Mouse (Mus musculus) lung, embryonic 16.5 days (tissue): ENCODE data around the gene Magi1. TPM values are rescaled to one million over a fixed set of nuclear protein-coding genes. Genes with fewer than 3 reads are reported as not detected.

Experiments used
- ATAC-seq: fragments of 200-750 bp; cut with Nextera tagmentation; 2 replicates; pipeline ENCODE4 v1.8.0; 2017; ENCODE audit warnings: low read depth, mild to moderate bottlenecking, moderate library complexity
- H3K27ac ChIP-seq: fragments of 300-500 bp; sonication (generic); 2 replicates; pipeline ENCODE4 v1.5.1; 2014; ENCODE audit warnings: mild to moderate bottlenecking, control low read depth, low read length
- H3K27me3 ChIP-seq: fragments of 300-500 bp; sonication (generic); 2 replicates; pipeline ENCODE4 v1.6.1; 2014; ENCODE audit warnings: low read depth, low read length, mixed read lengths; ENCODE audit not compliant: control insufficient read depth, insufficient read depth
- H3K36me3 ChIP-seq: fragments of 300-500 bp; sonication (generic); 2 replicates; pipeline ENCODE4 v1.6.1; 2014; ENCODE audit warnings: low read length; ENCODE audit not compliant: control insufficient read depth, insufficient read depth
- H3K4me1 ChIP-seq: fragments of 300-500 bp; sonication (generic); replicated peaks from 2 replicates; pipeline ENCODE4 v1.6.1; 2014; ENCODE audit warnings: low read length, mixed read lengths; ENCODE audit not compliant: control insufficient read depth, insufficient read depth
- H3K4me2 ChIP-seq: fragments of 300-500 bp; sonication (generic); 2 replicates; pipeline ENCODE4 v1.6.1; 2014; ENCODE audit warnings: low read depth, low read length, control low read depth
- H3K4me3 ChIP-seq: fragments of 300-500 bp; sonication (generic); 2 replicates; pipeline ENCODE4 v1.5.1; 2014; ENCODE audit warnings: mild to moderate bottlenecking, low read length, control low read depth
- H3K9ac ChIP-seq: fragments of 300-500 bp; sonication (generic); 2 replicates; pipeline ENCODE4 v1.6.1; 2014; ENCODE audit warnings: low read length, control low read depth
- H3K9me3 ChIP-seq: fragments of 300-500 bp; sonication (generic); 2 replicates; pipeline ENCODE4 v1.6.1; 2016; ENCODE audit warnings: low read length; ENCODE audit not compliant: control insufficient read depth
- WGBS: fragments of 180-500 bp; shearing (Covaris S2); extraction: QIAGEN DNeasy Blood & Tissue Kit; methylation state at CpG from one replicate; pipeline ENCODE4 v1.1.7; 2014; 5-methylcytosine and 5-hydroxymethylcytosine counted together
- polyA plus RNA-seq: library from polyadenylated mRNA; unstranded; fragments of >200 nt; fragmentation: Nextera tagmentation; extraction: Ambion mirVana; gene quantifications from 2 replicates; pipeline ENCODE4 v1.2.1, GENCODE M21; 2015

Magi1 gene
- polyA plus RNA-seq, 1 experiment from 2014 or later: 9.4 TPM

GRCm38 (mm10) chr6:93855806-93856641 lies 427.7 kb downstream of the Magi1 start:
- Histone ChIP-seq H3K27me3 (no peaks in the 10 kb centered on the region), H3K27ac (no peak overlapping the region), H3K4me1 (peaks cover 2% of the 10 kb centered on the region; the same call in 1 of the 2 replicates), H3K4me2 (no peak overlapping the region), H3K36me3 (no peaks in the 10 kb centered on the region), H3K9ac (no peak overlapping the region), H3K9me3 (no peaks in the 10 kb centered on the region), H3K4me3 (no peak overlapping the region)
- ATAC-seq: no peak
- WGBS: 25% methylated on average over 8 of the region's 8 CpGs

- H3K27ac ChIP-seq: no peak overlapping the region
- ATAC-seq: no peak
- no peak overlapping the region for H3K4me3 ChIP-seq
- no peaks in the 10 kb centered on the region for H3K9me3 ChIP-seq
- no peak overlapping the region for H3K9ac ChIP-seq
- WGBS: 58% methylated on average over 7 of the region's 7 CpGs
- H3K36me3 ChIP-seq: no peaks in the 10 kb centered on the region
- no peaks in the 10 kb centered on the region for H3K4me1 ChIP-seq
- H3K27me3 ChIP-seq: no peaks in the 10 kb centered on the region
- no peak overlapping the region for H3K4me2 ChIP-seq
These were observed 434.6 kb downstream of the Magi1 start for GRCm38 (mm10) chr6:93848942-93849790.

DNA sequence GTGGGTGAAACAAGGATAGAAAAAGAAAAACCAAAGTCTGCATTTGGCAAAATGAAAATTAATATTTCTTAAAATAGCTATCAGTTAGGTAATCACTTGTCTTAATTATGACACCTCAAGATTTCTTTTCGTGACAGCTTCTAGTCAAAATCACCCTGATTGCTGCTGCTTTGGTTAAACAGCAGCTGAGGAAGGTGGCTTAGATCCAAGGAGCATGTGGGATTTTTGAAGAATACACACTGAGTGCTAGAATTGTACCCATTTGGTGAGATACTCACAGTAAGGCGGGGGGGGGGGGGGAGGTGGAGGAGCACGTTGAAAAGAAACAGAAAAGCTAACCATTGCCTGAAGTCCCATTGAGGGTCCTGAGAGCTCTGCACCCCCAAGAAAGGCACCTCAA lies 438.2 kb downstream of the Magi1 start:
- H3K36me3 ChIP-seq: no peaks in the 10 kb centered on the region
- ATAC-seq: no peak
- no peak overlapping the region for H3K4me2 ChIP-seq
- H3K4me1 ChIP-seq: no peaks in the 10 kb centered on the region
- no peak overlapping the region for H3K4me3 ChIP-seq
- H3K9me3 ChIP-seq: no peaks in the 10 kb centered on the region
- no peaks in the 10 kb centered on the region for H3K27me3 ChIP-seq
- WGBS: 65% methylated on average over 3 of the region's 3 CpGs
- no peak overlapping the region for H3K9ac ChIP-seq
- no peak overlapping the region for H3K27ac ChIP-seq

GRCm38 (mm10) chr6:93845080-93845479 lies 438.6 kb downstream of the Magi1 start:
- Histone ChIP-seq H3K4me2 (no peak overlapping the region), H3K9ac (no peak overlapping the region), H3K9me3 (no peaks in the 10 kb centered on the region), H3K27ac (no peak overlapping the region), H3K27me3 (no peaks in the 10 kb centered on the region), H3K36me3 (no peaks in the 10 kb centered on the region), H3K4me3 (no peak overlapping the region), H3K4me1 (no peaks in the 10 kb centered on the region)
- no peak for ATAC-seq
- WGBS: 71% methylated on average over 5 of the region's 5 CpGs

DNA sequence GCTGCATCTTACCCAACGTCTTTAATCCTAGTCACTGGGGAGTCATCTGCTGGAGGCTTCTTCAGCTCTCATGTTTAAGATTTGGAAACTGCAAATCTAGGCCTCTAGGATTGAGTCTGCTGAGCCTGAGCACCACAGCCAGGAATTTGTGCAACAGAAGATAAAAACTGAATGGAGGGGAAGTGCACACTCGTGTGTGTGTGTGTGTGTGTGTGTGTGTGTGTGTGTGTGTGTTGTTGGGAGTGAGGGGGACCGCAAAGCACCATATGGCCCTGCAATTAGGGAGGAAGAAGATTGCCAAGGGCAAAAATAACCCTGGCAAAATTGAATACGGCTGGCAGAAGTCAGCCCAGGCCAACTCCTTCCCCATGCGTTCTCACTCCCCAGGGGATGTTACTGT lies 439.1 kb downstream of the Magi1 start:
- Histone ChIP-seq H3K4me2 (no peak overlapping the region), H3K4me3 (no peak overlapping the region), H3K36me3 (no peaks in the 10 kb centered on the region), H3K27ac (no peak overlapping the region), H3K4me1 (no peaks in the 10 kb centered on the region), H3K9ac (no peak overlapping the region), H3K9me3 (no peaks in the 10 kb centered on the region), H3K27me3 (no peaks in the 10 kb centered on the region)
- 65% methylated on average over 5 of the region's 5 CpGs for WGBS
- no peak for ATAC-seq

- 91% methylated on average over 4 of the region's 4 CpGs for WGBS
- Histone ChIP-seq H3K27ac (no peak overlapping the region), H3K9me3 (no peaks in the 10 kb centered on the region), H3K4me3 (no peak overlapping the region), H3K4me1 (no peaks in the 10 kb centered on the region), H3K36me3 (no peaks in the 10 kb centered on the region), H3K4me2 (no peak overlapping the region), H3K9ac (no peak overlapping the region), H3K27me3 (no peaks in the 10 kb centered on the region)
- ATAC-seq: no peak
These were observed 445.3 kb downstream of the Magi1 start for GRCm38 (mm10) chr6:93838398-93838797.

GRCm38 (mm10) chr6:93836585-93836984 lies 447.1 kb downstream of the Magi1 start:
- no peak for ATAC-seq
- 92% methylated on average over 5 of the region's 5 CpGs for WGBS
- no peaks in the 10 kb centered on the region for H3K27me3 ChIP-seq

GRCm38 (mm10) chr6:93835211-93835610 lies 448.5 kb downstream of the Magi1 start:
- Histone ChIP-seq H3K27ac (no peak overlapping the region), H3K4me1 (no peaks in the 10 kb centered on the region), H3K9me3 (no peaks in the 10 kb centered on the region), H3K9ac (no peak overlapping the region), H3K4me2 (no peak overlapping the region), H3K27me3 (no peaks in the 10 kb centered on the region), H3K4me3 (no peak overlapping the region), H3K36me3 (no peaks in the 10 kb centered on the region)
- no peak for ATAC-seq
- WGBS: 51% methylated on average over 4 of the region's 4 CpGs

More at GRCm38 (mm10) chr6:93836585-93836984, 447.1 kb downstream of the Magi1 start:
- H3K4me3 ChIP-seq: no peak overlapping the region
- no peak overlapping the region for H3K9ac ChIP-seq
- no peaks in the 10 kb centered on the region for H3K36me3 ChIP-seq
- H3K27ac ChIP-seq: no peak overlapping the region
- H3K9me3 ChIP-seq: no peaks in the 10 kb centered on the region
- H3K4me2 ChIP-seq: no peak overlapping the region
- H3K4me1 ChIP-seq: no peaks in the 10 kb centered on the region

DNA sequence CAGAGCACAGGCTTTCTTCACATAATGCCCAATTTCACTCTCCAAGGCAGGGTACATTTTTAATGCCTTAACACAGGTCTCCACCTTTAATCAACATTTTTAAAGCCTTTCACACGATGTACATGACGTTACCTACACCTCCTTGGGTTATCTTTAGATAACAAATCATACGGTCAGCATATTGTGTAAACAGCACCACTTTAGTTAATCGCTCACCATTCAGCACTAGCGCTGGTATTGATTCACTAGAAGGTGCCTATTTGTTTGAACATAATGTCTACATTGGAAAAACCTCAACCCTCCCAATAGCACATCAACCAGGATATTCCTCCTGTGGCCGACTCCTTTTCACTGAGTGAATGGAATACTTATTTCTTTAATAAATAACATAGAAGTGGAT lies 455.5 kb downstream of the Magi1 start:
- no peak overlapping the region for H3K4me2 ChIP-seq
- no peak overlapping the region for H3K9ac ChIP-seq
- H3K4me3 ChIP-seq: no peak overlapping the region
- H3K9me3 ChIP-seq: no peaks in the 10 kb centered on the region
- 47% methylated on average over 6 of the region's 6 CpGs for WGBS
- H3K27me3 ChIP-seq: no peaks in the 10 kb centered on the region
- no peak overlapping the region for H3K27ac ChIP-seq
- ATAC-seq: no peak
- H3K4me1 ChIP-seq: no peaks in the 10 kb centered on the region
- H3K36me3 ChIP-seq: no peaks in the 10 kb centered on the region
